Mouse (Mus musculus) fat pad, adult 2 months (tissue): ENCODE data around the gene Ypel2.
"Not testable (repeated sequence)": the region's sequence is repeated elsewhere in the genome, so short reads cannot be mapped to it uniquely, and the experiment has no call there.

Source experiments
- DNase-seq: peaks from one replicate; pipeline ENCODE4 v3.0.0-alpha.2; 2011; ENCODE audit warnings: low read depth, low spot score; ENCODE audit errors: extremely low read depth

Gene Ypel2

DNA sequence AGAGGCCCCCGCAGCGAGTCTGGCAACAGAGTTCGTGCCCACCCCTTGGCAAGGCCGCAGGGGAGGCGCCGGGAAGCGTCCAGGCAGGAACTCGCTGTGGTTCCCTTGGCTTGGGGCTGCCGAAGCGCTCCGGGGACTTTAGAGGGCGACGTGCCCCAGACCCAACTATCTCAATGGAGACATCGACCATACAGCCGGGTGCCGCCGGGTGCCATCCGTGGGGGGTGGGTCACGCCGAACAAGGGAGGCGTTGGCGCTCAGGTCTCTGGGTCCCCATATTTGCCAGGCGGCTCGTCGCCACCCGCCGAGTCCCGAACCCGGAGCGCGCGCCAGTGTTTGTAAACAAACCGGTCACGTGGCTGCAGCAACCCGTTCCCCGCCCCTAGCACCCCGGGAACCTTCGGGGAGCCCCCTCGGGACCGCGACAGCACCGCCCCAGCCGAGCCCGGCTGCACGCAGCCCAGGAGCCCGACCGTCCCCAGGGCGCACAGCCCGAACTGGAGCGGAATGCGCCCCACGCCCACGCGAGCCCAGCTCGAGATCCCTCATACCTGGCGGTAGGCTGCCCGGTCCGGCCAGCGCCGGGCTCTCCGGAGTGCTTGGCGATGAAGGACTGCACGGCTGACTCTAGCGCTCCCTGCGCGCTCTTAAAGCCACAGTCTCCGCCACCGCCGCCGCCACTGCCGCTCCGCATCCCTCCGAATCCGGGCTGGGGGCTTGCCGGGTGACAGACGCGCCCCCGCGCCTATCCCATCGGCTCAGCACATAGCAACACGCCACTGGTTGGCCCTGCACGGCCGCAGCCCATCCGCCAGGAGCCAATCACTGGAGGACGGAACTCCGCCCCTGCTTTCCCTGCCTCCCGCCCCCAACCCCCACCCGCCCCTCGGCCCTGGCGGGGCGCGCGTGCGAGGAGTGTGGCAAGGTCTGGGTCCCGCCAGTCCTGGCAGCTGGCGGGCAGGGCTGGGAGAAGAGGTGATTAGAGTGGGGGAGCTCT is at the start of gene Ypel2:
Gene Ypel2, minus strand, starts transcription at position 667 of the 997 bp plus-strand sequence.
- DNase-seq, result no peak

DNA sequence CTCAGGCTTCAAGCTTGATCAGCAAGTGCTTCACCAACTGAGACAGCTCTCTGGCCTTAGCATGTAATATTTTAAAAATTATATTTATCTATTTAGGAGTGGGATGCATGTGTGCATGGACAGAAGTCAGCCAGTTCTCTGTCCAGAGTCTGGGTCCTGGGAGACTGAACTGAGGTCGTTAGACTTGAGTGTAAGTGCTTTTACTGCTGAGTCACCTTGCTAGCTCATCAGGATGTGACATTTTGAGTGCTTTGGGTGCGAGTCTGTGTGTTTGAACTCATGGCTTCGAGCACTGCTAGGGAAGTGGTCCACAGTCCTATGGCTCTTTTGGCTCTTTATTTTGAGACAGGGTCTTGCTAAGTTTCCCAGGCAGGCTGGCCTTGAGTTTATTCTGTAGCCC is 49.5 kb upstream of the Ypel2 start:
- DNase-seq, result no peak

DNA sequence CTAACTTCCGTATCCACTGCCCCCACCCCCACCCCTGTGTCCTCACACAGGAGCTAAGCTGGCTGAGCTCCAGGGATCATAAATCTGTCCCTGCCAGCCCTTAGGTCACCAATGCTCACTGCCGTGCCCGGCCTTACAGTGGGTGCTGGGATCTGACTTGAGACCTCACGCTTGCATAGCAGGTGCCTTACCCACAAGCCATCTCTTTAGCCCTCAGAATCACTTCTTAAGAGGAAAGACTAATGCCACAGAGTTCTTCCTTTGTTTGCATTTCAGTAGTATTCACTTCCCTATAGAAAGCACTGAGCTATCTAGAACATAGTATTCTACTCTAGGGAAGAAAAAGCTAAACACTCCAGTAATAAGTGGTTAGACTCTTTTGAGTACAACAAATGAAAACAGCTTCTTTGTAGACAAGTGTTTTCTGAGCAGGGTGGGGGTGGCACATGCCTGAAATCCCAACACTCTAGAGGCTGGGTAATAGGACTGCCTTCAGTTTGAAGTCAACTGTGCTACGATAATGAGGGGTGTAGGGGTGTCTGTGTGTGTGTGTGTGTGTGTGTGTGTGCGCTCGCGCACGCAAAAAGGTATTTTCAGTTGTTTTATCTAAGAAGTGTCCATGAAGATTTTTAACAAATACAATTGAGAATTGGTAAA is 45.9 kb upstream of the Ypel2 start:
- no peak for DNase-seq

DNA sequence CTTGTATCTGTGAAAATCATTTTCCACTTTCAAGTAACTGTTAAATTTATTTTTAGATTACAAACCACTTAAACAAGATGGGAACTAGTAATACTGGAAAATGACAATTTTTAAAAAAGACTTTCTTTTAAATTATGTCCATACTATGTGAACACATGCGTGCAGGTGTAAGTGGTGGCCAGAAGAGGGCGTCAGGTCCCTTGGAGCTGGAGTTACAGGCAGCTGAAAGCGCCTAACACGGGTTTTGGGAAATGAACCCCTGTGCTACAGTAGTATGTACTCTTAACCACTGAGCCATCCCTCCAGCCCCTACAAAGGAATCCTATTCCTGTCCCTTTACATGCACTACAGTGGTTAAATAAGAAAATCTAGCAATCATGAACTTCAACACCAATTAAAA is 42.7 kb upstream of the Ypel2 start:
- no peak for DNase-seq

DNA sequence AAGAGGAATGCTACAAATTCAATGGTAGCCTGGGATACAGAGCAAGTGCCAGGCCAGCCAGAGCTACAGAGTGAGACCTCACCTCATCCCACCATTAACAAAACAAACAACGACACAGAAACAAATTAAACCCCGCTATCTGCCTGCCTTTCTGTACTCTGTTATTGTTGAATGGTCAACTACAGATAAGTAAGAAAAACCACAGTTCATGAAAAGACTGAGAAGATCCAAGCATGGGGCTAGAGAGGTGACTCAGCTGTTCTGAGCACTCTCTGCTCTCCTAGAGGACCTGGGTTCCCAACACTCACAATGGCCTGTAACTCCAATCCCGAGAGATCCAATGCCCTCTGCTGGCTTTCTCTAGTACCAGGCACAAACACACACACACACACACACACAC is 34.7 kb upstream of the Ypel2 start:
- DNase-seq, result no peak

DNA sequence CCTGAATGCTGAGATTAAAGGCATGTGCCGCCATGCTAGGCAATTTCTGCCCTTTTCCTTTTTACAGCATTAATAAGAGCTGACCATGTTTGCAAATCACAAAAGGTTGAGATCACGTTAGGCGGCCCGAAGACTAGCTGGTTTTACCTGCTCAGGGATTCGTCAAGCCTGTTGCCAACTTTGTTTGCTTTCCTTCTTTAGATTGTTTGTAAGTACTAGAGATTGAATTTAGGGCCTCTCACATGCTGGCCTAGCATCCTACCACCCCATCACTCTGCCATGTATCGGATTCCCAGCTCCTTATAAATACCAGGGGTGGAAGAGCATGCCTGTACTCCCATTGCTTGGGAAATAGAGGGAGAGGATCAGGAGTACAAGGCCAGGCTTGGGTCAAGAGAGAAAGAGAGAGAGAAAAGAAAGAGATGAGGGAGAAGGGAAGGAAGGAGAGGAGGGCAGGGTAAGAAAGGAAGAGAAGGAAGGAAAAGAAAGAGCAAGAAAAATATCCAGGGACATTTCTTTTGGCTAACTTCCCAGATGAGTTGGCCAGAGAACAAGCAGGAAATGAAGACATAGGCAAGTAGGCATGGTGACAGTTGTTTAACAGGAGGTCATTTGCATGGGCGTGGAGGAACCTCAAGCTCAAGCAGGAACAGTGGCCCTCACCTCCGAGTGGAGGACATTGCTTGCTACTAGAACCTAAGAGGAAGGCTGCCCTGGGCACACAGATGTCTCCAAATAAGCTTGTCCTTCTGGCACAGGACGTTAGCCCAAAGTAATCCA is 32.8 kb upstream of the Ypel2 start:
- DNase-seq, result no peak

DNA sequence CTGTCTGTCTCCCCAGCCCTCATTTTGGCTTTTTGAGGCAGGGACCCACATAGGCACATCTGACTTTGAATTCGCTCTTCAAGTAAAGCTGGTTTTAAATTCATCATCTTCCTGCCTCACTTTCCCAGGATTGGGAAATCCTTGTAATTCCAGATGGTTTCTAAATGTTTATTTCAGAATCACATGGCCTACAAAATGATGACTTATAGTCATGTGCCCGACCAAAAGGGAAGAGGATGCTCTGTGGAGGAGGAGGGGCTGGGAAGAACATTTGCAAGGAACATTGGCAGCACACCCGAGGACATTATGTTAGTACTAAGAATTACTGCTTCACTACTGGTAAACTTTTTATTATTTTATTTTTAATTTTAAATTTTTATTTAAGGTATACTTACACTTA is 31.8 kb upstream of the Ypel2 start:
- no peak for DNase-seq

DNA sequence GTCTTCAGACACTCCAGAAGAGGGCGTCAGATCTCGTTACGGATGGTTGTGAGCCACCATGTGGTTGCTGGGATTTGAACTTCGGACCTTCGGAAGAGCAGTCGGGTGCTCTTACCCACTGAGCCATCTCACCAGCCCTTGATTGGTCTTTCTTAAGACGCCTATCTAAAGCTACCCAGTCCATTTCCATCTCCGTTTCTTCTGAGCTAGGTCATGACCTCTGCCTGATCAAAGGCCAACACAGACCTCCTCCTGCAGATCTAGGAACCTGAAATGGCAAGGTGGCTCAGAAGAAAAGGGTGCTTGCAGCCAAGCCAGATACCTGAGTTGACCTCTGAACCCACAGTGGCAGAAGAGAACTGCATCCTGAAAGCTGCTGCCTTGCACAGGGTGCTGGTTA is 29.7 kb upstream of the Ypel2 start:
- not testable (repeated sequence) for DNase-seq

DNA sequence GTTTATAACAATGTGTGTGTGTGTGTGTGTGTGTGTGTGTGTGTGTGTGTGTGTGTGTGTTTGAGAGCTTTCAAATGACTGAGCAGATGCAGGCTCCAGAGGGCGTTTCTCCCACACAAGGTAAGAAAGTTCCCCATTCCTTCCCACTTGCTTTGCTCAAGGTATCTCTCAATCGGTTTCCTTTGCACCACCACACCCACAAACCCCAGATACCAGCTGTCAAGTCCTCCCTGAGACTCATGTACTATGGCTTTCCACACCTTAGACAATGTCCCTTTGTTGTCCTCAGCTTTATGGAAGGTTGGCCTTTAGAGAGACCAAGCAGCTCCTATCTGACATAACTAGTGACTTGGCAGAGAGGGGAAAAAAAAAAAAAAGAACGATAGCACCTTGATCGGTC is 29.3 kb upstream of the Ypel2 start:
- no peak for DNase-seq

DNA sequence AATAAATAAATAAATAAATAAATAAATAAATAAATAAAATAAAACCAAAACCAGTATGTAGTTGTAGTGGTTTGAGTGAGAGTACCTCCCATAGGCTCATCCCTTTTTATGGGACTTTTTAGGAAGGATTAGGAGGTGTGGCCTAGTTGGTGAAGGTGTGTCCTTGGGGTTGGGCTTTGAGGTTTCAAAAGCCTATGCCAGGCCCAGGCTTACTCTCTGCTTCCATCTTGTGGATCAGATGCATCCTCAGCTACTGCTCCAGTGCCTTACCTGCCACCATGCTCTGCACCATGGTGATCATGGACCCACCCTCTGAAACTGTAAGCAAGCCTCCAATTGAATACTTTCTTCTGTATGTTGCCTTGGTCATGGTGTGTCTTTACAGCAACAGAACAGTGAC is 28.0 kb upstream of the Ypel2 start:
- DNase-seq, result no peak

DNA sequence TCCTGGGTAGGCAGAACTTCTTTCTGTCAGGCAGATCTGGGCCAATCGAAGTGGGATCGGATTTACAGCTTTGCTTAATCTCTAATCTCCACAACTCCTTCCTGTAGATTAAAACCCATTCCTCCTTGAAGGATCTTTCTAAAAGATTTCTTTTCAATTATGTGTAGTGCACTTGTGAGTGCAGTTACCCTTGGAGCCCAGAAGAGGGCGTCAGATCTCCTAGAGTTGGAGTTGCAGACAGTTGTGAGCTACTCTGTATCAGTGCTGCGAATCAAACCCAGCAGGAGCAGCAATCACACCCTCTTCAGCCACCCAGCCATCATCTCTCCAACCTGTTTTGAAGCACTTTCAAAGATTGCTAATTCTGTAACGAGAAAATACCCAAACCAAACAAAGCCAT is 26.9 kb upstream of the Ypel2 start:
- DNase-seq, result no peak

DNA sequence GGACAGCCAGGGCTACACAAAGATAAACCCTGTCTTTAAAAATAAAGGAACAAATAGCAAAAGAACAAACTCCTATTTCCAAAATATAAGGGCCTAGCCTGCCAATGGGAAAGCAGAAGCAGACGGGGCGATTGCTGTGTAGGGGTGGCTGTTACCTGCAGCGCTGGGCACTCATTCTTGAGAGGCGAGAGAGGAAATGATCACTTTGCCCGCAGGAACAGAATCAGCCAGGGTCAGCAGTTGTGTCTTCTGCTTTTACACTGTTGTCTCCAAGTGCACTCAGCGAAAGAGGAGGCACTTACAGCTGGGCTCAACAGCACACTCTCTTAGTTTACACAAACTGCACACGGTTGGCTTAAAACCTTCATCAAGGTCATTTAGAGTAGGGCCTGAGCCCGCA is 25.9 kb upstream of the Ypel2 start:
- DNase-seq, result no peak

DNA sequence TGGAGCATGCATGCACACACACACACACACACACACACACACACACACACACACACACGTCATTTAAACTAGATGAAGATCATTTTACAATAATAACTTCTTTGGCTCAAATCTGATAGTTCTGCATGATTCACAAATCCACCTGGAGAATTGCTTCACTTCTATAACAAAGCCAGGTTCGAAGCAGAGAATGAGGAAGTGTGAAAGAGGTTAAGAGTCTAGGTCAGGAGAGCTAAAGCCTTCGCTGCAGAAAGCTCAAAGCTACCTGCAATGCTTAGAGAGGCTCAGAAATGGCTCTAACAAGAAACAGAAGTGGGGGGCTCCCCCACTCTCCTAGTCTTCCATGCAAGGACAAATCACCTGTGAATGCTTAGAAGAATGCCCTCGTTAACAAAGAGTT is 24.6 kb upstream of the Ypel2 start:
- no peak for DNase-seq

DNA sequence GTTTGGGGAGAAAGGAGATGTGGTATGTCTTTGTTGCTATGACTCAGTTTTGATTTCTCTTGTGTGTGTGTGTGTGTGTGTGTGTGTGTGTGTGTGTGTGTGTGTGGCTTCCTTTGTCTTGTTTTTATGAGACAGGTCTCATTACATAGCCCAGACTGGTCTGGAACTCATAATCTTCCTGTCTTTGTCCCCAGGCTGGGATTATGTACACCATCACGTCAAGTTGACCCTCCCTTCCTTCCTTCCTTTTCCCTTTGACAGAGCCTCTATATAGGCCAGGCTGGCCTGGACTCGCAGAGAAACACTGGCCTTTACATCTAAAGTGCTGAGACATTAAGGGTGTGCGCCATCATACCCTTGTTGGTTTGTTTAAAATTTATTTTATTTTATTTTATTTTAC is 22.2 kb upstream of the Ypel2 start:
- no peak for DNase-seq

DNA sequence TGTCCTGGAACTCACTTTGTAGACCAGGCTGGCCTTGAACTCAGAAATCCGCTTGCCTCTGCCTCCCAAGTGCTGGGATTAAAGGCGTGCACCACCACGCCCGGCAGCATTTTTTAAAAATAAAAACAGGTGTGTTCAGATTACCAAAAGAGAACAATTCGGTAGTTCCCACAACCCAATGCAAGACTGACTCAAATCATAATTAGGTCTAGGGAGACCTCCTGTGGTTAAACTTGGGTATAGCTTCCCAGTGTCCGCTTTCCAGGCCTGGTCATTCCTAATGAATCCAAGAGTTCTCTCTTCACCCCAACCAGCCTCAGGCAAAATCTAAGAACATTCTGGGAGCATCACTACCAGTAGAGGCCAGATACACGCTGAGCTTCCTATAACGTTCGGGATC is 17.0 kb upstream of the Ypel2 start:
- DNase-seq, result no peak

DNA sequence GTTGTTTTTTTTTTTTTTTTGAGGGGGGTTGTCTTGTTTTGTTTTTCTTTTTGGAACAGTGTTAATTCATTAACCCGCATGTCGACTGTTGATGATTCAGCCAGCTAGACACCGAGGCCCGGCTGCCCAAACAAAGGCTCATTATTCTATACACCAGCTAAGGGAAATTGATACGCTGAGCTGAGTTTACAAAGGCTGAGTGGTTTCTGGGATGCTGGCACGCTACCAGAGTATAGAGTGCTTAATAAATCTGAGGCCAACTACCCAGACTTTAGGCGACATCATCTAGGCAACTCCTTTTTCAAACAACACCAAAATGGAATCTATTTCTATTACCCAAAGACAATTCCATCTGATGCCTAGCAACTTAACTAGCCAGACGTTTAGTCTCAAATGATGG is 13.9 kb upstream of the Ypel2 start:
- DNase-seq, result no peak

DNA sequence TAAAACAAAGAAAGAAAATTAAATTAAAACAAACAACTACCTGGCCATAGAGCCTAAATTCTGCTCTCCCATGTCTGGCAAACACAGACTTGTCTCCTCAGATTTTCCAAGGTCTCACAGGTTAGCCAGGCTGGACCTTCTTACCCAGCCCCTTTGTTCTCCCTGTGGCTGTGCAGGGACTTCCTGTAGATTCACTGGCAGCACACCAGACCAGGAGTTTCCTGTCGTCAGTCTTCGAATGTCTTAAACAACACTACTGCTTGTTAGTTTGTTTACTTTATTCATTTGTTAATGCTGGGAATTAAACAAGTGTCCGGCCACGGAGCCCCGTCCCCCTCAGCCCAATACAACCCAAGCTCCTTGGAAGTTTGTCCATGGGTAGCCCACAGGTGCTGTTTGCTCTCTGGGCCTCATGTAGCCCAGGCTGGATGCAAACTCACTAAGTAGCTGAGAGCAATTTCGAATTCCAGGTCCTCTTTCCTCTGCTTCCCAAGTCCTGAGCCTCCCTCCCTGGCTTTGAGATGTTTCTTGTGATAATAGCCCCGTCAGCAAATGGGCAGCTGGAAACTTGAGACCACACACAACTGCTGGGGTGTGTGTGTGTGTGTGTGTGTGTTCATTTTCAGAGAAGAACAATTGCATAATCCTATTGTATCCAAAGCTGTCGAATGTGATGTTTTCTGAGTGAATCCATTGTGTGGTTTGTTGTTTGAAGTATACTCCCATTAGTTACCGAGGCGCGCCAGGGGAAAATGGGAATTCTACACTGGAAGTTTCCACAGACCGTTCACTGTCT is 11.7 kb upstream of the Ypel2 start:
- no peak for DNase-seq

DNA sequence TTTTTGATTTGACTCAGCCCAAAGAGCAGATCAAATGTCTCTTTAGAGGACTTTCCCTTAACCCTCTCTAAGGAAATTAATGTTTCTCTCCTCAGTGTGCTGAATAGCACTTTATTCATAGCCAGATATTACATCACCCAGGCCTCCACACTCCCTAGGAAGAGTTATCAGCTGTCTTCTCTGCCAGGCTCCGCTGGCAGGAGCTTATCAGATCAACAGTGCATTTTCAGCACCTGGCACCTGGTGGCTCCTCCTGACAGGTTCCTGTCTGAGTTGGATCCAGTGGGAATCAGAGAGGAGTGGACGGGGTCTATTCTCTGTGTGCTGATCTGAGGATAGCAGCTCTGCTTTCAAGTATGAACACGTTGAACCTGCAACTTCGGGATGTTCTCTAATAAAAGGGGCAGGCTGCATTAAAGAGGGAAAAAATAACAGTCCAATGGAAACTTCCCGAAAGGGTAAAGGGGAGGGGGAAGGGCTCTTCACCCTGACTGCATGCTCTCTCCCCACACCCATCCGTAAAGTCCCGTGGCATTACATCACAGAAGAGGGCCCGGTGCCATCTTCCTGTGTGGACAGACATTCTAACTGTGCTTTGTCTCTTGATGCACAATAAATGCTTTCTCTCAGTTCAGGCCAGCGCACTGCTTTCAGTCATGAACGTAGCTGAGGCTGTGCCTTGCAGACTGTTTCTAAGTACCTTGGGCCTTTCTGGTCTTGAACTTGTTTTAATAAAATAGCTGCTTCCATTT is 8.7 kb upstream of the Ypel2 start:
- no peak for DNase-seq

DNA sequence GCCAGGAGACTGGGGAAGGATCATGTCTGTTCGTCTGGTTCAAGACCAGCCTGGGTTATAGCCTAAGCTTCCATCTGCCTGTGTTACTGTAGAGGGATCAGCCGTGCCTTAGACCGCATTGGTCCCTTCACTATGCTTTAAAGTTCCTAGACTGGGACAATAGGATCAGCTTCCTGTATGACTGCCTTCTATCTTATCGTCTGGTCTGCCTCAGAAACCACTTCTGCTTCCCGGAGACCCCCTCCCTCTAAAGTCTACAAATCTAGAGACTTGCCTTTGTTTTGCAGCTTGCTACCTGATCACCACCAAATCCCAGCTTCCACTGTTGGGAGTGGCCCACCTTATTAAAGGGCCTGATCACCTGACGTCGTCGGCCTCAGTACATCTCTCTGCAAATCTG is 7.7 kb upstream of the Ypel2 start:
- DNase-seq, result no peak

DNA sequence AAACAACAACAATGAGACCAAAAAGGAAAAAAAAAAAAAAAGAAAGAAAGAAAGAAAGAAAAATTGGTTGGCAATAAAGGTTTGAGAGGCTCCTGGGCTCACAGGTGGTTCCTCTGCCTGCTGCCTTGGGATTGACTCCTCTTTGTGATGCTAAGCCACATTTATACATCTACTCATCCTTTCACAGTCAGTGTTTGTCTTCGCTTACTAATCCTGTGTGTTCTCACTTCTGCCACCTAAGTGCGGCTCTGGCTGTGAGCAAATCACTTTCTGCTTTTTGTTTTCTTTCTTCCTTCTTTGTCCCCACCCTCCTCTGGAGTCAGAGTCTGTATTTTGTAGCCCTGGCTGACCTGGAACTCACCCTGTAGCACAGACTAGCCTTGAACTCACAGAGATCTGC is 2.8 kb upstream of the Ypel2 start:
- DNase-seq, result no peak
